Mouse (Mus musculus) MEL (cell line): Measurements from ENCODE around the gene Arl4d. TPM values are rescaled to one million over a fixed set of nuclear protein-coding genes. Genes with fewer than 3 reads are reported as not detected.

Experiments used
- DNase-seq: peaks from one replicate; pipeline ENCODE4 v3.0.0; 2011; ENCODE audit warnings: low read depth, low spot score
- H3K27ac ChIP-seq: 2 replicates; pipeline ENCODE4 v1.5.1; 2012; ENCODE audit warnings: low read depth, mild to moderate bottlenecking, control low read depth, low read length, moderate library complexity; ENCODE audit not compliant: control insufficient read depth
- H3K27me3 ChIP-seq, 2 experiments: fragments of 150-350 bp in 1 of 2; sonication (generic) in 1 of 2; 2 replicates each; pipeline ENCODE4 v1.6.1; 2012; ENCODE audit warnings: low read length in 2 of 2, mild to moderate bottlenecking in 2 of 2, improper control_type of control experiment in 1 of 2, moderate library complexity in 1 of 2; ENCODE audit not compliant: insufficient read depth in 2 of 2, control insufficient read depth in 1 of 2
- H3K36me3 ChIP-seq, 2 experiments: 2 replicates each; pipeline ENCODE4 v1.6.1; 2012 to 2014; ENCODE audit warnings: low read length in 2 of 2, improper control_type of control experiment in 1 of 2, inconsistent platforms in 1 of 2, mild to moderate bottlenecking in 1 of 2; ENCODE audit not compliant: insufficient read depth in 2 of 2, control insufficient read depth in 1 of 2
- H3K4me1 ChIP-seq, 2 experiments: fragments of 150-350 bp in 1 of 2; sonication (generic) in 1 of 2; 2 replicates each; pipeline ENCODE4 v1.6.1; 2012; ENCODE audit warnings: low read length in 2 of 2, improper control_type of control experiment in 1 of 2, mild to moderate bottlenecking in 1 of 2; ENCODE audit not compliant: insufficient read depth in 2 of 2, control insufficient read depth in 1 of 2
- H3K4me3 ChIP-seq, 2 experiments: fragments of 150-350 bp in 1 of 2; sonication (generic) in 1 of 2; 2 replicates each; pipeline ENCODE4 v1.5.1; 2012; ENCODE audit warnings: low read depth in 2 of 2, low read length in 2 of 2, mild to moderate bottlenecking in 2 of 2, moderate library complexity in 2 of 2, control low read depth in 1 of 2, improper control_type of control experiment in 1 of 2; ENCODE audit not compliant: control insufficient read depth in 1 of 2, insufficient read depth in 1 of 2
- H3K79me2 ChIP-seq: 2 replicates; pipeline ENCODE4 v1.6.1; 2012; ENCODE audit warnings: mild to moderate bottlenecking, low read length, moderate library complexity; ENCODE audit not compliant: control insufficient read depth, poor library complexity, insufficient read depth
- H3K9ac ChIP-seq: 2 replicates; pipeline ENCODE4 v1.6.1; 2012; ENCODE audit warnings: low read depth, mild to moderate bottlenecking, control low read depth, low read length, moderate library complexity; ENCODE audit not compliant: control insufficient read depth, poor library complexity, severe bottlenecking
- H3K9me3 ChIP-seq: fragments of 150-350 bp; sonication (generic); replicated peaks from 2 replicates; pipeline ENCODE4 v1.6.1; 2012; ENCODE audit warnings: mild to moderate bottlenecking, low read length, improper control_type of control experiment, moderate library complexity; ENCODE audit not compliant: insufficient read depth
- CHD1 ChIP-seq: IDR thresholded peaks from 2 replicates; pipeline ENCODE4 v1.6.1; 2012; ENCODE audit warnings: low read depth, mild to moderate bottlenecking, inconsistent platforms, low read length, improper control_type of control experiment
- GATA1 ChIP-seq: IDR thresholded peaks from 2 replicates; pipeline ENCODE4 v1.6.1; 2011; ENCODE audit warnings: low read depth, low read length, improper control_type of control experiment
- KAT2A ChIP-seq: conservative IDR thresholded peaks from 2 replicates; pipeline ENCODE4 v1.6.1; 2012; ENCODE audit warnings: low read depth, low read length, improper control_type of control experiment, inconsistent platforms
- MEF2A ChIP-seq: IDR thresholded peaks from 2 replicates; pipeline ENCODE4 v1.6.1; 2014; ENCODE audit warnings: low read depth, mild to moderate bottlenecking, inconsistent platforms, low read length, improper control_type of control experiment; ENCODE audit not compliant: poor library complexity, insufficient replicate concordance, severe bottlenecking; ENCODE audit errors: extremely low read depth
- MXI1 ChIP-seq: IDR thresholded peaks from 2 replicates; pipeline ENCODE4 v1.6.1; 2011; ENCODE audit warnings: mild to moderate bottlenecking, low read depth, low read length, improper control_type of control experiment
- MYC ChIP-seq: IDR thresholded peaks from 2 replicates; pipeline ENCODE4 v1.6.1; 2011; ENCODE audit warnings: low read depth, mild to moderate bottlenecking, low read length, improper control_type of control experiment, moderate library complexity
- NELFE ChIP-seq: IDR thresholded peaks from 2 replicates; pipeline ENCODE4 v1.6.1; 2011; ENCODE audit warnings: low read depth, low read length, improper control_type of control experiment
- RCOR1 ChIP-seq: IDR thresholded peaks from 2 replicates; pipeline ENCODE4 v1.6.1; 2012; ENCODE audit warnings: low read depth, mild to moderate bottlenecking, inconsistent platforms, low read length, improper control_type of control experiment
- TBP ChIP-seq: IDR thresholded peaks from 2 replicates; pipeline ENCODE4 v1.8.0; 2011; ENCODE audit warnings: low read depth, low read length, improper control_type of control experiment
- TCF12 ChIP-seq: IDR thresholded peaks from 2 replicates; pipeline ENCODE4 v1.6.1; 2014; ENCODE audit warnings: low read depth, mild to moderate bottlenecking, inconsistent platforms, low read length, improper control_type of control experiment, moderate library complexity
- ZC3H11A ChIP-seq: IDR thresholded peaks from 2 replicates; pipeline ENCODE4 v1.6.1; 2012; ENCODE audit warnings: low read depth, mild to moderate bottlenecking, inconsistent platforms, low read length, improper control_type of control experiment
- ZKSCAN1 ChIP-seq: IDR thresholded peaks from 2 replicates; pipeline ENCODE4 v1.6.1; 2012; ENCODE audit warnings: low read depth, mild to moderate bottlenecking, inconsistent platforms, low read length, improper control_type of control experiment, moderate library complexity
- ZNF384 ChIP-seq: IDR thresholded peaks from 2 replicates; pipeline ENCODE4 v1.6.1; 2012; ENCODE audit warnings: low read depth, mild to moderate bottlenecking, inconsistent platforms, low read length, improper control_type of control experiment
- polyA plus RNA-seq, 2 experiments: library from polyadenylated mRNA; stranded (reverse) in 1 of 2; unstranded in 1 of 2; fragments of >175 nt in 1 of 2; fragments of >200 nt in 1 of 2; gene quantifications; 2 replicates each; pipeline versions ENCODE4 v1.2.1 to v1.2.4; 2012; ENCODE audit warnings: low replicate concordance in 2 of 2, low read depth in 1 of 2; ENCODE audit not compliant: insufficient read length in 2 of 2, insufficient read depth in 1 of 2, missing spikeins in 1 of 2
- total RNA-seq: library from RNA; depleted of rRNA; stranded (reverse); fragments of 300-350 nt; gene quantifications from 2 replicates; pipeline ENCODE4 v1.2.3, GENCODE M21; 2012

Arl4d gene
- total and polyA plus RNA-seq, 3 experiments, result 0.17 to 0.23 TPM; not detected in 1

DNA sequence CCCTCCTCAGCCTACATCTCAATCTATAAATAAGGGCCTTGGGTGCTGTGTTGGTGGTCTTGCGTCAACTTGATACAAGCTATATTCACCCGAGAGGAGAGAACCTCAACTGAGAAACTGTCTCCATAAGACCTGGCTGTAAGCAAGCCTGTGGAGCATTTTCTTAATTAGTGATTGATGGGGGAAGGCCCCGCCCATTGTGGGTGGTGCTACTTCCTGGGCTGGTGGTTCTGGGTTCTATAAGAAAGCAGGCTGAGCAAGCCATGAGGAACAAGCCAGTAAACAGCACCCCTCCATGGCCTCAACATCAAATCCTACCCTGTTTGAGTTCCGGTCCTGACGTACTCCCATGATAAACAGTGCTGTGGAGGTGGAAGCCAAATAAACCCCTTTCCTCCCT lies 8.8 kb downstream of the Arl4d start:
- H3K9ac ChIP-seq, result no peak overlapping the region
- no peak overlapping the region for H3K27ac ChIP-seq
- no peaks in the 10 kb centered on the region for H3K79me2 ChIP-seq
- peaks cover 0 to 7% of the 10 kb centered on the region in 2 experiments; a peak in 2 of 4 replicates for H3K36me3 ChIP-seq
- no peak for DNase-seq
- H3K4me3 ChIP-seq, result no peak overlapping the region
- no peaks in the 10 kb centered on the region for H3K9me3 ChIP-seq
- TF ChIP-seq GATA1 (no peak), TCF12 (no peak), CHD1 (no peak), MYC (no peak), MXI1 (no peak)
- H3K27me3 ChIP-seq, result peaks cover 3% of the 10 kb centered on the region in 2 experiments; a peak in 3 of 4 replicates
- peaks cover 0 to 11% of the 10 kb centered on the region in 2 experiments; a peak in 2 of 4 replicates for H3K4me1 ChIP-seq

DNA sequence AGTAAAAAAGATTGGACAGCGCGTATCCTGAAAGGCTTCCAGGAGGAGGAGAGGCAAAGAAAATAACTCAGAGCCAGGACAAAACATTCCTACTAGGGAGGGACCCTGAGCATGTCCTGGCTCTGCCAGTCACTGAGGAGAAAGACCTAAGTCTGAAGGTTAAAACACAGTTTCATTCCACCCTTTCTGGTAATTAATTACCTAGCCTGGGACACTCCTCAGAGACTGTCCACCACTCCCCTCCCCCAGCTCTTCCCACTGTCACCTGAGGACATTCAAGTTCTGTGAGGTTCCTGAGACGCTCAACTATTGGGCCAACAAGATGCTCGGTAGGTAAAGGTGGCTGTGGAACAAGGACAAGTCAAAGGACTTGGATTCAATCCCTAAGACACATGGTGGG lies 10.0 kb downstream of the Arl4d start:
- no peak overlapping the region for H3K9ac ChIP-seq
- peaks cover 3% of the 10 kb centered on the region in 2 experiments; a peak in 3 of 4 replicates for H3K27me3 ChIP-seq
- peaks cover 0 to 4% of the 10 kb centered on the region in 2 experiments; a peak in 2 of 4 replicates for H3K36me3 ChIP-seq
- TF ChIP-seq MYC, result no peak
- TF ChIP-seq KAT2A, result no peak
- no peak for TF ChIP-seq GATA1
- no peak for TF ChIP-seq MEF2A
- TF ChIP-seq NELFE, result no peak
- no peak for TF ChIP-seq ZC3H11A
- TF ChIP-seq ZNF384, result no peak
- DNase-seq, result no peak
- H3K79me2 ChIP-seq, result no peaks in the 10 kb centered on the region
- H3K9me3 ChIP-seq, result no peaks in the 10 kb centered on the region
- no peak overlapping the region for H3K27ac ChIP-seq
- H3K4me3 ChIP-seq, result no peak overlapping the region
- H3K4me1 ChIP-seq, result peaks cover 0 to 6% of the 10 kb centered on the region in 2 experiments; a peak in 1 of 4 replicates

DNA sequence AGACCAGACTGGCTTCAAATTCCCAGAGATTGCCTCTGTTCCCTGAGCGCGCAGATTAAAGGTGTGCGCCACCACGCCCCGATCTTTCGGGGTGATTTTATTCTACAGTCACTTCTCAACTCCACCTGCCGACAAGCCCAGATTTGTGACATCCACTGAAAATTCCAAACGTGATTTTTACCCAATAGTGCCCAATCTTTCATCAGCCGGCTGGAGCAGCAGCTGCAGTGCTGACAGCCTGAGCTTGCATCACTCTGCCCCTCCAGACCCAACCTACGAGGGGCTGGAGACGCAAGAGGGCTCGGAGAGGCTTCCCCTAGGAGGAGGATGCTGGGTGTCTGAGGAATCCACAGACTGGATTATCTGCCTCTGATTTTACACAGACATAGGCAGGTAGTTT lies 12.3 kb downstream of the Arl4d start:
- peaks cover 0 to 3% of the 10 kb centered on the region in 2 experiments; a peak in 1 of 4 replicates for H3K4me1 ChIP-seq
- H3K4me3 ChIP-seq, result no peak overlapping the region
- peaks cover 3 to 7% of the 10 kb centered on the region in 2 experiments; a peak in 3 of 4 replicates for H3K27me3 ChIP-seq
- no peaks in the 10 kb centered on the region for H3K79me2 ChIP-seq
- TF ChIP-seq TBP, result no peak
- no peak for TF ChIP-seq RCOR1
- TF ChIP-seq CHD1, result no peak
- TF ChIP-seq ZC3H11A, result no peak
- no peak for TF ChIP-seq ZKSCAN1
- no peaks in the 10 kb centered on the region; a peak in 1 of 4 replicates for H3K36me3 ChIP-seq
- DNase-seq, result no peak
- no peak overlapping the region for H3K27ac ChIP-seq
- H3K9ac ChIP-seq, result no peak overlapping the region
- H3K9me3 ChIP-seq, result no peaks in the 10 kb centered on the region
